Mouse (Mus musculus) stomach, postnatal 0 days (tissue): ENCODE data around the gene Cacnb4. TPM values are rescaled to one million over a fixed set of nuclear protein-coding genes. Genes with fewer than 3 reads are reported as not detected.

Experiments used
- ATAC-seq: fragments of 200-750 bp; cut with Nextera tagmentation; 2 replicates; pipeline ENCODE4 v1.8.0; 2017; ENCODE audit not compliant: low FRiP score, low TSS enrichment
- DNase-seq: peaks from one replicate; pipeline ENCODE4 v3.0.0-alpha.2; 2016; ENCODE audit warnings: low spot score
- H3K27ac ChIP-seq: fragments of 300-500 bp; sonication (generic); replicated peaks from 2 replicates; pipeline ENCODE4 v1.5.1; 2014; ENCODE audit warnings: mild to moderate bottlenecking, control low read depth
- H3K27me3 ChIP-seq: fragments of 300-500 bp; sonication (generic); 2 replicates; pipeline ENCODE4 v1.6.1; 2014; ENCODE audit warnings: low read length; ENCODE audit not compliant: control insufficient read depth, insufficient read depth
- H3K36me3 ChIP-seq: fragments of 300-500 bp; sonication (generic); 2 replicates; pipeline ENCODE4 v1.6.1; 2014; ENCODE audit warnings: low read length, mixed read lengths; ENCODE audit not compliant: control insufficient read depth, insufficient read depth
- H3K4me1 ChIP-seq: fragments of 300-500 bp; sonication (generic); replicated peaks from 2 replicates; pipeline ENCODE4 v1.6.1; 2014; ENCODE audit warnings: antibody characterized with exemption; ENCODE audit not compliant: control insufficient read depth, insufficient read depth
- H3K4me2 ChIP-seq: fragments of 300-500 bp; sonication (generic); replicated peaks from 2 replicates; pipeline ENCODE4 v1.6.1; 2014; ENCODE audit warnings: low read depth, mild to moderate bottlenecking, control low read depth, moderate library complexity
- H3K4me3 ChIP-seq: fragments of 300-500 bp; sonication (generic); 2 replicates; pipeline ENCODE4 v1.5.1; 2014; ENCODE audit warnings: low read depth, low read length, control low read depth
- H3K9ac ChIP-seq: fragments of 300-500 bp; sonication (generic); 2 replicates; pipeline ENCODE4 v1.6.1; 2014; ENCODE audit warnings: mild to moderate bottlenecking, low read length, control low read depth, mixed read lengths
- H3K9me3 ChIP-seq: fragments of 300-500 bp; sonication (generic); 2 replicates; pipeline ENCODE4 v1.6.1; 2016; ENCODE audit warnings: low read length; ENCODE audit not compliant: control insufficient read depth
- CTCF ChIP-seq: IDR thresholded peaks from 2 replicates; pipeline ENCODE4 v1.5.1; 2016; ENCODE audit warnings: antibody characterized with exemption, low read depth, mild to moderate bottlenecking, moderate library complexity
- EP300 ChIP-seq: optimal IDR thresholded peaks from 2 replicates; pipeline ENCODE3; 2016; ENCODE audit warnings: antibody characterized with exemption
- WGBS: fragments of 180-500 bp; shearing (Covaris S2); extraction: QIAGEN DNeasy Blood & Tissue Kit; methylation state at CpG from one replicate; pipeline ENCODE4 v1.1.7; 2014; 5-methylcytosine and 5-hydroxymethylcytosine counted together
- polyA plus RNA-seq: library from polyadenylated mRNA; unstranded; fragments of >200 nt; fragmentation: Nextera tagmentation; extraction: Ambion mirVana; gene quantifications from 2 replicates; pipeline ENCODE4 v1.2.1, GENCODE M21; 2015

The Cacnb4 gene
- polyA plus RNA-seq, 1 experiment from 2014 or later = 0.93 TPM

- WGBS = 85% methylated on average over 9 of the region's 9 CpGs
- Histone ChIP-seq H3K9me3 (no peaks in the 10 kb centered on the region), H3K4me1 (no peaks in the 10 kb centered on the region), H3K36me3 (no peaks in the 10 kb centered on the region), H3K4me2 (no peak overlapping the region), H3K4me3 (no peak overlapping the region), H3K9ac (no peak overlapping the region), H3K27me3 (no peaks in the 10 kb centered on the region), H3K27ac (no peak overlapping the region)
- DNase-seq (no peak), ATAC-seq (no peak)
- no peak for TF ChIP-seq CTCF
- no peak for TF ChIP-seq EP300
Measured at GRCm38 (mm10) chr2:52537155-52537554, 139.5 kb downstream of the Cacnb4 start.

- H3K9me3 ChIP-seq = no peaks in the 10 kb centered on the region
- DNase-seq (no peak), ATAC-seq (no peak)
Measured at GRCm38 (mm10) chr2:52536511-52536910, 140.1 kb downstream of the Cacnb4 start.

GRCm38 (mm10) chr2:52533696-52534095 lies 142.9 kb downstream of the Cacnb4 start:
- Histone ChIP-seq H3K4me1 (no peaks in the 10 kb centered on the region), H3K27ac (no peak overlapping the region), H3K4me2 (no peak overlapping the region), H3K4me3 (no peak overlapping the region), H3K9me3 (no peaks in the 10 kb centered on the region), H3K36me3 (no peaks in the 10 kb centered on the region), H3K9ac (no peak overlapping the region), H3K27me3 (no peaks in the 10 kb centered on the region)
- no peak for ATAC-seq
- TF ChIP-seq EP300 = no peak
- TF ChIP-seq CTCF = no peak
- WGBS = 47% methylated on average over 5 of the region's 5 CpGs
- no peak for DNase-seq

More at GRCm38 (mm10) chr2:52536511-52536910, 140.1 kb downstream of the Cacnb4 start:
- no peaks in the 10 kb centered on the region for H3K4me1 ChIP-seq
- H3K36me3 ChIP-seq = no peaks in the 10 kb centered on the region
- no peak overlapping the region for H3K9ac ChIP-seq
- H3K4me3 ChIP-seq = no peak overlapping the region
- no peak for TF ChIP-seq EP300
- no peak for TF ChIP-seq CTCF
- no peaks in the 10 kb centered on the region for H3K27me3 ChIP-seq
- H3K27ac ChIP-seq = no peak overlapping the region
- 57% methylated on average over 4 of the region's 4 CpGs for WGBS
- no peak overlapping the region for H3K4me2 ChIP-seq

- no peaks in the 10 kb centered on the region for H3K27me3 ChIP-seq
- WGBS = 78% methylated on average over 2 of the region's 2 CpGs
- H3K4me2 ChIP-seq = no peak overlapping the region
- ATAC-seq = no peak
- no peak overlapping the region for H3K9ac ChIP-seq
- no peaks in the 10 kb centered on the region for H3K36me3 ChIP-seq
- H3K27ac ChIP-seq = no peak overlapping the region
- no peak for DNase-seq
- TF ChIP-seq EP300 (no peak), CTCF (no peak)
- no peaks in the 10 kb centered on the region for H3K4me1 ChIP-seq
- H3K9me3 ChIP-seq = no peaks in the 10 kb centered on the region
- H3K4me3 ChIP-seq = no peak overlapping the region
Measured at GRCm38 (mm10) chr2:52530521-52530920, 146.1 kb downstream of the Cacnb4 start.

GRCm38 (mm10) chr2:52529245-52529644 lies 147.4 kb downstream of the Cacnb4 start:
- WGBS = 72% methylated on average over 7 of the region's 7 CpGs
- DNase-seq = no peak
- Histone ChIP-seq H3K4me1 (no peaks in the 10 kb centered on the region), H3K27me3 (no peaks in the 10 kb centered on the region), H3K4me2 (no peak overlapping the region), H3K27ac (no peak overlapping the region), H3K9ac (no peak overlapping the region), H3K9me3 (no peaks in the 10 kb centered on the region), H3K4me3 (no peak overlapping the region), H3K36me3 (no peaks in the 10 kb centered on the region)
- ATAC-seq = no peak
- TF ChIP-seq CTCF (no peak), EP300 (no peak)

GRCm38 (mm10) chr2:52525876-52526592 lies 150.6 kb downstream of the Cacnb4 start:
- H3K9ac ChIP-seq = no peak overlapping the region
- no peak; the same call in 1 of the 2 replicates for ATAC-seq
- H3K4me1 ChIP-seq = no peaks in the 10 kb centered on the region
- no peaks in the 10 kb centered on the region for H3K9me3 ChIP-seq
- 65% methylated on average over 11 of the region's 11 CpGs for WGBS
- no peak overlapping the region for H3K27ac ChIP-seq
- H3K4me2 ChIP-seq = no peak overlapping the region
- H3K4me3 ChIP-seq = no peak overlapping the region
- DNase-seq = no peak
- no peaks in the 10 kb centered on the region for H3K36me3 ChIP-seq
- TF ChIP-seq EP300 = no peak
- TF ChIP-seq CTCF = no peak
- H3K27me3 ChIP-seq = no peaks in the 10 kb centered on the region
